Mouse (Mus musculus): ENCODE data around the gene Slc37a2. TPM values are rescaled to one million over a fixed set of nuclear protein-coding genes. Genes with fewer than 3 reads are reported as not detected.
A peak's percentile ranks its signal among the peaks of the same experiment; 100 is the strongest.
"Not testable (repeated sequence)": the region's sequence is repeated elsewhere in the genome, so short reads cannot be mapped to it uniquely, and the experiment has no call there.

The Slc37a2 gene
- 1 to 10 TPM; 1.1 TPM for total RNA-seq (2021)
- long read RNA-seq, experiment 1, full-length matches to known transcripts: 1 of 1 reads
- long read RNA-seq, experiment 1, partial matches to known transcripts: 0 of 1 reads
- long read RNA-seq, experiment 1, other reads (novel, unspliced or antisense): 0 of 1 reads
- long read RNA-seq, experiment 2, full-length matches to known transcripts: 3 of 3 reads
- long read RNA-seq, experiment 2, partial matches to known transcripts: 0 of 3 reads
- long read RNA-seq, experiment 2, other reads (novel, unspliced or antisense): 0 of 3 reads

- intact Hi-C loops (cut with DNase I; ENCODE audit: low total_unique reads): no loop called here
- peak; percentile 75 for DNase-seq
Measured at GRCm38 (mm10) chr9:37255149-37255888, at the start of gene Slc37a2. Gene Slc37a2, minus strand, starts transcription at chr9:37255738.

GRCm38 (mm10) chr9:37301720-37302119, 46.2 kb upstream of the Slc37a2 start:
- DNase-seq: no peak
- intact Hi-C loops (cut with DNase I; ENCODE audit: low total_unique reads): no loop called here

GRCm38 (mm10) chr9:37300501-37300900, 45.0 kb upstream of the Slc37a2 start:
- intact Hi-C loops (cut with DNase I; ENCODE audit: low total_unique reads); DNase-seq: not testable (repeated sequence)

GRCm38 (mm10) chr9:37295586-37295985, 40.0 kb upstream of the Slc37a2 start:
- DNase-seq: no peak
- intact Hi-C loops (cut with DNase I; ENCODE audit: low total_unique reads): no loop called here

- intact Hi-C loops (cut with DNase I; ENCODE audit: low total_unique reads): no loop called here
Measured at GRCm38 (mm10) chr9:37266622-37267021, 11.1 kb upstream of the Slc37a2 start.

GRCm38 (mm10) chr9:37255889-37256225, 319 bp upstream of the Slc37a2 start:
- peak; percentile 47 for DNase-seq

More at GRCm38 (mm10) chr9:37266622-37267021, 11.1 kb upstream of the Slc37a2 start:
- no peak for DNase-seq

GRCm38 (mm10) chr9:37254531-37255110, 917 bp downstream of the Slc37a2 start:
- intact Hi-C loops (cut with DNase I; ENCODE audit: low total_unique reads): no loop called here
- no peak for DNase-seq

More at GRCm38 (mm10) chr9:37255889-37256225, 319 bp upstream of the Slc37a2 start:
- intact Hi-C loops (cut with DNase I; ENCODE audit: low total_unique reads): no loop called here

GRCm38 (mm10) chr9:37250631-37251030, 4.9 kb downstream of the Slc37a2 start:
- intact Hi-C loops (cut with DNase I; ENCODE audit: low total_unique reads): no loop called here
- no peak for DNase-seq

- DNase-seq: no peak
- intact Hi-C loops (cut with DNase I; ENCODE audit: low total_unique reads): no loop called here
Measured at GRCm38 (mm10) chr9:37249976-37250375, 5.6 kb downstream of the Slc37a2 start.

- intact Hi-C loops (cut with DNase I; ENCODE audit: low total_unique reads): no loop called here
- no peak for DNase-seq
Measured at GRCm38 (mm10) chr9:37248381-37248906, 7.1 kb downstream of the Slc37a2 start.

- intact Hi-C loops (cut with DNase I; ENCODE audit: low total_unique reads): no loop called here
- DNase-seq: peak; percentile 41
Measured at GRCm38 (mm10) chr9:37247429-37247828, 8.1 kb downstream of the Slc37a2 start.

GRCm38 (mm10) chr9:37245810-37246209, 9.7 kb downstream of the Slc37a2 start:
- intact Hi-C loops (cut with DNase I; ENCODE audit: low total_unique reads): no loop called here
- no peak for DNase-seq

- no peak for DNase-seq
- intact Hi-C loops (cut with DNase I; ENCODE audit: low total_unique reads): no loop called here
Measured at GRCm38 (mm10) chr9:37245404-37245803, 10.1 kb downstream of the Slc37a2 start.

- intact Hi-C loops (cut with DNase I; ENCODE audit: low total_unique reads): no loop called here
Measured at GRCm38 (mm10) chr9:37244600-37244999, 10.9 kb downstream of the Slc37a2 start.

GRCm38 (mm10) chr9:37242764-37243163, 12.8 kb downstream of the Slc37a2 start:
- DNase-seq: no peak
- intact Hi-C loops (cut with DNase I; ENCODE audit: low total_unique reads): no loop called here

More at GRCm38 (mm10) chr9:37244600-37244999, 10.9 kb downstream of the Slc37a2 start:
- DNase-seq: no peak

GRCm38 (mm10) chr9:37235951-37236737, 19.4 kb downstream of the Slc37a2 start:
- no peak for DNase-seq
- intact Hi-C loops (cut with DNase I; ENCODE audit: low total_unique reads): no loop called here

- no peak for DNase-seq
- intact Hi-C loops (cut with DNase I; ENCODE audit: low total_unique reads): loop anchor here (5.0 kb wide), 1 partner anchor 265 kb away; no protein-coding TSS in a partner anchor
Measured at GRCm38 (mm10) chr9:37232201-37233195, 23.0 kb downstream of the Slc37a2 start.

GRCm38 (mm10) chr9:37230486-37231195, 24.9 kb downstream of the Slc37a2 start:
- intact Hi-C loops (cut with DNase I; ENCODE audit: low total_unique reads): loop anchor here (2.0 to 5.0 kb wide), 2 partner anchors 54 to 263 kb away; no protein-coding TSS in a partner anchor
- DNase-seq: no peak
